Mouse (Mus musculus): Measurements from ENCODE around the gene Zkscan3. TPM values are rescaled to one million over a fixed set of nuclear protein-coding genes. Genes with fewer than 3 reads are reported as not detected.
"Not testable (repeated sequence)": the region's sequence is repeated elsewhere in the genome, so short reads cannot be mapped to it uniquely, and the experiment has no call there.

Zkscan3 gene
- polyA plus RNA-seq, 1 experiment from 2014 or later: 71.2 TPM

DNA sequence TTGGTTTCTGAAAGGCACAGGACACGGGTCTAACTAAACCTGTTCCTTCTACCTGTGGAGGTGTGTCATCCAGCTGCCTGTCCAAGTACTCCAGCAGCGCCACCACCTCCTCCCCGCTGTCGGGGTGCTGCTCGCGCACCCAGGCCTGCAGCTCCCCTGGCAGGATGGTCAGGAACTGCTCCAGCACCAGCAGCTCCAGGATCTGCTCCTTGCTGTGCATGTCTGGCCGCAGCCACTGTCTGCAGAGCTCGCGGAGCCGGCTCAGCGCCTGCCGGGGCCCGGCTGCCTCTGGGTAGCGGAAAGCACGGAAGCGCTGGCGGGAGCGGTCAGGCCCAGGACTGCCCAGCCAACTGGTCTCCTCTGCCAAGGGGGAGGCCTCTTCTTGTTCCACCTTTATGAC lies 6.5 kb downstream of the Zkscan3 start:
- H3K36me3 ChIP-seq: peaks cover 74% of the 10 kb centered on the region
- peak; percentile 45; the same call in 1 of the 2 replicates for ATAC-seq (ENCODE audit: insufficient number of reproducible peaks, low FRiP score)
- not testable (repeated sequence) for H3K4me3 ChIP-seq; H3K27me3 ChIP-seq (replicated peaks); H3K9me3 ChIP-seq (replicated peaks); H3K4me2 ChIP-seq; H3K27ac ChIP-seq (ENCODE audit: poor library complexity, severe bottlenecking); H3K9ac ChIP-seq; H3K4me1 ChIP-seq (replicated peaks)
- WGBS: 91% methylated on average over 14 of the region's 18 CpGs

- Histone ChIP-seq H3K9me3 (replicated peaks) (peaks cover 5% of the 10 kb centered on the region; the same call in 1 of the 2 replicates), H3K9ac (no peak overlapping the region), H3K4me3 (no peak overlapping the region), H3K36me3 (peaks cover 78% of the 10 kb centered on the region), H3K27ac (ENCODE audit: poor library complexity, severe bottlenecking) (no peak overlapping the region), H3K4me2 (no peak overlapping the region), H3K27me3 (replicated peaks) (no peaks in the 10 kb centered on the region), H3K4me1 (replicated peaks) (peaks cover 5% of the 10 kb centered on the region)
- WGBS: 94% methylated on average over 6 of the region's 6 CpGs
- no peak for ATAC-seq (ENCODE audit: insufficient number of reproducible peaks, low FRiP score)
Observed at GRCm38 (mm10) chr13:21395623-21396022, 6.9 kb downstream of the Zkscan3 start.

DNA sequence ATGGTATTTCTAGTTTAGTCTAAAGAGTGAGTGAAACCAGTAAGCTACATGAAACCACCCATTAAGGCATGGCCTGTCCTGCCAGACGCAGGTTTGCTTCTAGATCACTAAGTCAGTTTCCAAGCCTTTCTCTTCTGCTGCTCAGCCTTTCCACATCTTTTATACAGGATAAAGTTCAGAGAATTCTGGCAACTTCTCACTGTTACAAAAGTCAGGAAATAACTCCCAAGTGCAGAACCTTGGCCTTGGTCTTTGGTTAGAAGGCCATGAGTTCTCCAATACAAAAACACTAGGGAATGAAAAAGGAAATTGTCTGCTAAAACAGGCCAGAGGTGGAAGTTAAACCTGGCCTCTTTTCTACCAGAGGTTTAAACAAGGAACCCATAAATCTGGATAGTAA lies 7.3 kb downstream of the Zkscan3 start:
- Histone ChIP-seq H3K9ac (no peak overlapping the region), H3K4me3 (no peak overlapping the region), H3K4me1 (replicated peaks) (peaks cover 5% of the 10 kb centered on the region)

GRCm38 (mm10) chr13:21377773-21378172 lies 24.8 kb downstream of the Zkscan3 start:
- ATAC-seq (ENCODE audit: insufficient number of reproducible peaks, low FRiP score): no peak
- 82% methylated on average over 2 of the region's 2 CpGs for WGBS

More for the DNA sequence above, 7.3 kb downstream of the Zkscan3 start:
- no peak for ATAC-seq (ENCODE audit: insufficient number of reproducible peaks, low FRiP score)
- H3K4me2 ChIP-seq: no peak overlapping the region
- WGBS: 85% methylated on average over 1 of the region's 1 CpGs
- H3K9me3 ChIP-seq (replicated peaks): peaks cover 5% of the 10 kb centered on the region; the same call in 1 of the 2 replicates
- H3K27ac ChIP-seq (ENCODE audit: poor library complexity, severe bottlenecking): no peak overlapping the region
- no peaks in the 10 kb centered on the region for H3K27me3 ChIP-seq (replicated peaks)
- H3K36me3 ChIP-seq: peaks cover 80% of the 10 kb centered on the region

DNA sequence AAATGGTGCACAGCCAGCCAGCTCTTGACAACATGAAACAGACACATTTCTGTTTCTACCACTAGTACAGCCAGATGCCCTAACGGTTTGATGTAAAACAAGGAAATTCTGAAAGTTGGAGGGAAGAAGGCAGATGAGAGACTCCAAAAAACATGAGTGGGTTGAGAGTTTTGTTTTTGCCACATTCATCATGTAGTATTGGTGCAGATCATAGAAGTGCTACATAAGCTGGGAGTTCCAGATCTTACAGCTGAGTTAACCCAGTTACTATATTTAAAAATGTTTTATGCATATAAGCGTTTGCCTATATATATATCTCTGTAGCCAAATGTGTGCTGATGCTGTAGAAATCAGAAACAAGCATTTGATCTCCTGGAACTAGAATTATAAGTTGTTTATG lies 29.9 kb downstream of the Zkscan3 start:
- Histone ChIP-seq H3K9ac (no peak overlapping the region), H3K4me1 (replicated peaks) (peaks cover 12% of the 10 kb centered on the region), H3K4me3 (no peak overlapping the region), H3K27ac (ENCODE audit: poor library complexity, severe bottlenecking) (no peak overlapping the region), H3K27me3 (replicated peaks) (no peaks in the 10 kb centered on the region), H3K9me3 (replicated peaks) (no peaks in the 10 kb centered on the region), H3K36me3 (peaks cover 31% of the 10 kb centered on the region), H3K4me2 (no peak overlapping the region)
- WGBS: 85% methylated on average over 2 of the region's 2 CpGs
- no peak for ATAC-seq (ENCODE audit: insufficient number of reproducible peaks, low FRiP score)

More at GRCm38 (mm10) chr13:21377773-21378172, 24.8 kb downstream of the Zkscan3 start:
- H3K9me3 ChIP-seq (replicated peaks): no peaks in the 10 kb centered on the region
- H3K27me3 ChIP-seq (replicated peaks): no peaks in the 10 kb centered on the region
- H3K4me1 ChIP-seq (replicated peaks): peaks cover 8% of the 10 kb centered on the region
- H3K4me2 ChIP-seq: no peak overlapping the region
- no peak overlapping the region for H3K4me3 ChIP-seq
- no peak overlapping the region for H3K27ac ChIP-seq (ENCODE audit: poor library complexity, severe bottlenecking)
- H3K36me3 ChIP-seq: no peaks in the 10 kb centered on the region
- no peak overlapping the region for H3K9ac ChIP-seq

- H3K27me3 ChIP-seq (replicated peaks): no peaks in the 10 kb centered on the region
- H3K9me3 ChIP-seq (replicated peaks): no peaks in the 10 kb centered on the region
- H3K36me3 ChIP-seq: peaks cover 47% of the 10 kb centered on the region
- H3K27ac ChIP-seq (ENCODE audit: poor library complexity, severe bottlenecking): no peak overlapping the region
- H3K4me3 ChIP-seq: no peak overlapping the region
- no peak overlapping the region for H3K4me2 ChIP-seq
- 51% methylated on average over 6 of the region's 6 CpGs for WGBS
- peaks cover 20% of the 10 kb centered on the region for H3K4me1 ChIP-seq (replicated peaks)
- 0 out of 2 replicates have a peak overlapping the region, but pooled peaks have one; percentile 36 for H3K9ac ChIP-seq
- ATAC-seq (ENCODE audit: insufficient number of reproducible peaks, low FRiP score): no peak
Observed at GRCm38 (mm10) chr13:21366635-21367034, 35.9 kb downstream of the Zkscan3 start.

DNA sequence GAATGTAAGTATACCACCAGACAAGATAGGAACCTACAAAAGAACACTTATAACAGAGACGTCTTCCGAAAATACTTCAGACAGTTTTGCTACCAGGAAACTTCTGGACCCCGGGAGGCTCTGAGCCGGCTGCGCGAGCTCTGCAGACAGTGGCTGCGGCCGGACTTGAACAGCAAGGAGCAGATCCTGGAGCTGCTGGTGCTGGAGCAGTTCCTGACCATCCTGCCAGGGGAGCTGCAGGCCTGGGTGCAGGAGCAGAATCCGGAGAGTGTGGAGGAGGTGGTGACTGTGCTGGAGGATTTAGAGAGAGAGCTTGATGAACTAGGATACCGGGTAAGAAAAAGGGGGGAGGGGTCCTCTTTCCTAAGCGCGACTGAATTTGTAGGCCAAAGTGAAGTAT lies 38.8 kb downstream of the Zkscan3 start:
- Histone ChIP-seq H3K36me3 (peaks cover 20% of the 10 kb centered on the region), H3K4me3 (peak overlapping the region; percentile 64), H3K4me1 (replicated peaks) (peaks cover 20% of the 10 kb centered on the region), H3K9me3 (replicated peaks) (no peaks in the 10 kb centered on the region), H3K27me3 (replicated peaks) (no peaks in the 10 kb centered on the region; the same call in 1 of the 2 replicates), H3K9ac (no peak overlapping the region), H3K4me2 (peak overlapping the region; percentile 69), H3K27ac (ENCODE audit: poor library complexity, severe bottlenecking) (no peak overlapping the region)
- 0 out of 2 replicates have a peak, but pooled peaks have one; percentile 49 for ATAC-seq (ENCODE audit: insufficient number of reproducible peaks, low FRiP score)
- WGBS: 49% methylated on average over 12 of the region's 12 CpGs

DNA sequence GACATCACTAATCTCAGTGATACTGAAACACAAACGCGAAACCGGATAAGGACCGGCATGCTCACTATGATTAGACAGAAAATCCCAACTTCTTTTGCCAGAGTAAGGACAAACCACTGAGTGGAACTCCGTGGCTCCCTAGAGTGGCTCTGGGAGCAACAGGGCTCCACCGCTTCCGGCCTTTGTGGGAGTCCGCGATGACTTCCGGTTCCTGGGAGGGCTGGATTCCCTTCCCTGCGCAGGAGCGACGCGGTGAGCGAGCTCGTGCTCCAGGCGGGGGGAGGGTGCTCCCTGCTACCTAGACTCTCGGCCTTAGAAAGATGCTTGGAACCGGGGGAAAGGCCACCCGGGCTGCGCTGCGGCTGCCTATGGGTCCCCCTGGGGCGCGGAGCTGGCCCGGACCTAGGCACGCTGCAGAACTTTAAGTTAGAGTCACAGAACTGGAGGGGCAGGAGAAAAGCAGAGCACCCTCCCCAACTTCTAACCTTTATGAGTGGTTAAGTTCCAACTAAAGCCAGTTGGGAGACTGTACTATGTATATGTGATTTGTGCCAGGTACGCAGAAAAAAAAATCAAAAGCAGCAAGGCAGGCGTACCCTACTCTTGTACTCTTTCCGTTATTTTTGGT lies 39.8 kb downstream of the Zkscan3 start, which contains the start of gene Zscan12:
Zscan12 (plus strand) TSS at position 200 of the 628 bp plus-strand sequence.
- Histone ChIP-seq H3K4me1 (replicated peaks) (peaks cover 17% of the 10 kb centered on the region), H3K36me3 (peaks cover 15% of the 10 kb centered on the region), H3K9ac (peak within 1 kb of the TSS; percentile 81), H3K4me2 (peak within 1 kb of the TSS; percentile 69), H3K27me3 (replicated peaks) (no peaks in the 10 kb centered on the region; the same call in 1 of the 2 replicates), H3K9me3 (replicated peaks) (no peaks in the 10 kb centered on the region), H3K27ac (ENCODE audit: poor library complexity, severe bottlenecking) (peak within 1 kb of the TSS; percentile 72), H3K4me3 (peak within 1 kb of the TSS; percentile 64)
- peak; percentile 96 for ATAC-seq (ENCODE audit: insufficient number of reproducible peaks, low FRiP score)
- under 1% methylated on average over 29 of the region's 29 CpGs for WGBS

DNA sequence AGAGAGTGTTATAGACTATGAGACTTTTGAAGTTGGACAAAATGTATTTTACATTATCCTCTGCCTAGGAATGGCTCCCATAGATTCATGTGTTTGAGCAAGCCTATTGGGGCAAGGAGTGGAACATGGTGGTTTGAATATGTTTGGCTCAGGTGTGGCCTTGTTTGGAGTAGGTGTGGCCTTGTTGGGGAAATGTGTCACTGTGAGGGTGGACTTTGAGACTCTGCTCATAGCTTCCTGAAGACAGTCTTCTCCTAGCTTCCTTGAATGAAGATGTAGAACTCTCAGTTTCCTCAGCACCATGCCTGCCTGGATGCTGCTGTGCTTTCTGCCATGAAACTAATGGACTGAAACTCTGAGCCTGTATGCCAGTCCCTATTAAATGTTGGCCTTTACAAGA lies 52.0 kb downstream of the Zkscan3 start:
- H3K9ac ChIP-seq: no peak overlapping the region
- ATAC-seq (ENCODE audit: insufficient number of reproducible peaks, low FRiP score): no peak

DNA sequence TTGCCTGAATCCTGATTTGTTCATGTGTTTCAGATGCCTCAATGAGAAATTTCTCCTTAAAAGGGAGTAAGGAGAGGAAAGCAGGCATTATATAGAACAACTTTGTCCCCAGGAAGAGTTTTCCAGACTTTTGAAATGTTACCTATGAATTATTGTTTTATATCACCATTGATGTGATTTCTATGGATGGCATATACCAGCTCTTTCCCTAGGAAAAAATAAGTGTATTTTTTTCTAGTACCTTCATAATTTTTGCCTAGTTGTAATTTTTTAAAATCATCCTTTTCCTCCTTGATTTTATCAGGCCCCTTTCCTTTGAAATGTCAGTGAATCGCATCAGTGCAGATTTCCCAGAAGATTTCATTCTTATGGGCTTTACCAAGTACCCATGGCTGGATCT lies 55.9 kb downstream of the Zkscan3 start, which contains the start of gene Olfr1367:
Olfr1367 (plus strand) TSS at position 301 of the 400 bp plus-strand sequence.
- no peak within 1 kb of the TSS for H3K9ac ChIP-seq
- no peaks in the 10 kb centered on the region for H3K27me3 ChIP-seq (replicated peaks)
- no peak for ATAC-seq (ENCODE audit: insufficient number of reproducible peaks, low FRiP score)
- H3K36me3 ChIP-seq: no peaks in the 10 kb centered on the region
- 79% methylated on average over 1 of the region's 1 CpGs for WGBS
- no peaks in the 10 kb centered on the region for H3K9me3 ChIP-seq (replicated peaks)
- H3K4me3 ChIP-seq: no peak within 1 kb of the TSS
- no peaks in the 10 kb centered on the region for H3K4me1 ChIP-seq (replicated peaks)
- no peak within 1 kb of the TSS for H3K27ac ChIP-seq (ENCODE audit: poor library complexity, severe bottlenecking)
- no peak within 1 kb of the TSS for H3K4me2 ChIP-seq

More for the DNA sequence above, 52.0 kb downstream of the Zkscan3 start:
- Histone ChIP-seq H3K4me2 (no peak overlapping the region), H3K4me3 (no peak overlapping the region), H3K9me3 (replicated peaks) (no peaks in the 10 kb centered on the region), H3K4me1 (replicated peaks) (no peaks in the 10 kb centered on the region; the same call in 1 of the 2 replicates), H3K27me3 (replicated peaks) (no peaks in the 10 kb centered on the region), H3K27ac (ENCODE audit: poor library complexity, severe bottlenecking) (no peak overlapping the region), H3K36me3 (no peaks in the 10 kb centered on the region)

All from heart, embryonic 12.5 days (tissue).